18 mouse cellular contexts compared by ENCODE assay signal in the genomic region with DNA sequence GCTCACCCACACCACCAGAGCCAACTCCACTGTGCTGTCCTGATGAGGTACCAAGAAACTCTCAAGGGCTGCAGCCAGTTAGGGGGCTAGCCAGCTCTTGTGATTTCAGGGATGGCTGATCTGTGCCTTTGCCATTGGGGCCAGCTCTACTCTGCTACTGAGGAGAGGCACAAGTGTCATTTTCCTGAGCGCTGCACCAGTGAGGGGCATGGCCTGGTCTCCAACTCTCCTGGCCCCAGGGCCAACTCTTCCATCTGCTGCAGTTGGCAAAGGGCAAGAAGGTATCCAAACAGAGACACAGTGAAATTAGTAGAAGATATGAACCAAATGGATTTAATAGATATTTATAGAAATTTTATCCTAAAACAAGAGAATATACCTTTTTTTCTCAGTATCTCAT. TPM values are rescaled to one million over a fixed set of nuclear protein-coding genes. Genes with fewer than 3 reads are reported as not detected.
"Had no signal": no experiment of that assay in that cellular context is flagged by ENCODE, and none has a peak within 500 bp of the region (broad histone marks: within the 10 kb centered on the region; RNA-seq: fewer than 3 reads in every experiment).

No protein-coding gene starts in this region.

- H3K27me3 ChIP-seq: limb, embryonic 12.5 days; midbrain, embryonic 12.5 days; neural tube, embryonic 13.5 days had no signal

- H3K36me3 ChIP-seq: limb, embryonic 12.5 days; midbrain, embryonic 12.5 days; neural tube, embryonic 13.5 days had no signal

- DNase-seq: kidney, adult 9 months; kidney, postnatal 36 days; lung, adult 18-20 months; retina, postnatal 1 day; right cerebral cortex, postnatal 25 days; thymus, adult 18-20 months; thymus, postnatal 25 days had no signal

- H3K9me3 ChIP-seq: limb, embryonic 12.5 days; midbrain, embryonic 12.5 days; neural tube, embryonic 13.5 days had no signal

- H3K27ac ChIP-seq: kidney, postnatal 0 days; layer of hippocampus, adult 2 months; limb, embryonic 12.5 days; liver, embryonic 14.5 days; midbrain, embryonic 12.5 days; neural tube, embryonic 13.5 days had no signal

- H3K9ac ChIP-seq: limb, embryonic 12.5 days; liver, embryonic 14.5 days; midbrain, embryonic 12.5 days; neural tube, embryonic 13.5 days had no signal

- ATAC-seq: midbrain, embryonic 16.5 days had no signal

- H3K4me2 ChIP-seq: limb, embryonic 12.5 days; midbrain, embryonic 12.5 days; neural tube, embryonic 13.5 days had no signal

- H3K4me3 ChIP-seq: layer of hippocampus, adult 2 months; limb, embryonic 12.5 days; midbrain, embryonic 12.5 days; neural tube, embryonic 13.5 days had no signal

- H3K4me1 ChIP-seq: limb, embryonic 12.5 days; midbrain, embryonic 12.5 days; neural tube, embryonic 13.5 days had no signal

RNA-seq across cellular contexts. Expression of a gene that starts 3.7 kb away (rescaled TPM):
- polyA plus RNA-seq: kidney, postnatal 0 days; limb, embryonic 12.5 days; liver, adult 2 months; liver, embryonic 14.5 days; lung, embryonic 16.5 days; midbrain, embryonic 12.5 days; midbrain, embryonic 16.5 days; neural tube, embryonic 13.5 days; stomach, embryonic 14.5 days; urinary bladder, adult 2 months had no signal

RNA-seq across cellular contexts. Expression of a gene that starts 9.8 kb away (rescaled TPM):
- polyA plus RNA-seq: kidney, postnatal 0 days; limb, embryonic 12.5 days; liver, adult 2 months; liver, embryonic 14.5 days; lung, embryonic 16.5 days; midbrain, embryonic 12.5 days; midbrain, embryonic 16.5 days; neural tube, embryonic 13.5 days; stomach, embryonic 14.5 days; urinary bladder, adult 2 months had no signal

RNA-seq across cellular contexts. Expression of a gene that starts 30.4 kb away (rescaled TPM):
- polyA plus RNA-seq: kidney, postnatal 0 days; limb, embryonic 12.5 days; liver, adult 2 months; liver, embryonic 14.5 days; lung, embryonic 16.5 days; midbrain, embryonic 12.5 days; midbrain, embryonic 16.5 days; neural tube, embryonic 13.5 days; stomach, embryonic 14.5 days; urinary bladder, adult 2 months had no signal

RNA-seq across cellular contexts. Expression of a gene that starts 39.2 kb away (rescaled TPM):
- polyA plus RNA-seq: kidney, postnatal 0 days; limb, embryonic 12.5 days; liver, adult 2 months; liver, embryonic 14.5 days; lung, embryonic 16.5 days; midbrain, embryonic 12.5 days; midbrain, embryonic 16.5 days; neural tube, embryonic 13.5 days; stomach, embryonic 14.5 days; urinary bladder, adult 2 months had no signal

RNA-seq across cellular contexts. Expression of a gene that starts 41.4 kb away (rescaled TPM):
- polyA plus RNA-seq: kidney, postnatal 0 days; limb, embryonic 12.5 days; liver, adult 2 months; liver, embryonic 14.5 days; lung, embryonic 16.5 days; midbrain, embryonic 12.5 days; midbrain, embryonic 16.5 days; neural tube, embryonic 13.5 days; stomach, embryonic 14.5 days; urinary bladder, adult 2 months had no signal
